Mouse (Mus musculus): ENCODE measurements around the gene Slc11a2. TPM values are rescaled to one million over a fixed set of nuclear protein-coding genes. Genes with fewer than 3 reads are reported as not detected.

Gene Slc11a2
- polyA plus RNA-seq, 1 experiment from 2014 or later: 36.8 TPM

DNA sequence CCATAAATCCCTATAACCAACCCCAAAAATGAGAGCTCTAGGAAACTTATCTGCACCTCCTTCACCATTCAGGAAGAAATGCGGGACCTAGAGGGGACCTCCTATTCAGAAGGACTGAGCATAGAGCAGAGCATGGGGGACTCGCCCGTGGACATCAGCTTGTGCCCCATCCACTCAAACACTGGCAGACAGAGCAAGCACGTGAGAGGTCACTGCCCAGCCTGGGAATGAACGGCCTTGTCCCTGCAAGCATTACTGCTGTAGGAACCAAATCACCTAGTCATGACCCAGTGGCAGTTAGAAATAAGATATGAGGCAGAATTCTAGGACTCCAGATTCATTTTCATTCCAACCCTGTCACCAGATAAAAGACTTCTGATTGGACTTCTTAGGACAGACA is 13.1 kb downstream of the Slc11a2 start:
- Histone ChIP-seq H3K4me2 (replicated peaks; ENCODE audit: low read depth, low read length) (no peak overlapping the region), H3K36me3 (ENCODE audit: insufficient read depth, low read length) (peaks cover 14% of the 10 kb centered on the region), H3K9ac (replicated peaks; ENCODE audit: low read length) (no peak overlapping the region), H3K4me3 (ENCODE audit: low read length) (no peak overlapping the region), H3K27me3 (ENCODE audit: insufficient read depth, low read length) (no peaks in the 10 kb centered on the region), H3K9me3 (ENCODE audit: low read length) (no peaks in the 10 kb centered on the region), H3K27ac (ENCODE audit: low read length) (no peak overlapping the region; the same call in 1 of the 2 replicates), H3K4me1 (ENCODE audit: insufficient read depth, low read length) (peaks cover 19% of the 10 kb centered on the region)
- WGBS: 81% methylated on average over 5 of the region's 5 CpGs
- ATAC-seq (ENCODE audit: low FRiP score, low TSS enrichment): no peak

DNA sequence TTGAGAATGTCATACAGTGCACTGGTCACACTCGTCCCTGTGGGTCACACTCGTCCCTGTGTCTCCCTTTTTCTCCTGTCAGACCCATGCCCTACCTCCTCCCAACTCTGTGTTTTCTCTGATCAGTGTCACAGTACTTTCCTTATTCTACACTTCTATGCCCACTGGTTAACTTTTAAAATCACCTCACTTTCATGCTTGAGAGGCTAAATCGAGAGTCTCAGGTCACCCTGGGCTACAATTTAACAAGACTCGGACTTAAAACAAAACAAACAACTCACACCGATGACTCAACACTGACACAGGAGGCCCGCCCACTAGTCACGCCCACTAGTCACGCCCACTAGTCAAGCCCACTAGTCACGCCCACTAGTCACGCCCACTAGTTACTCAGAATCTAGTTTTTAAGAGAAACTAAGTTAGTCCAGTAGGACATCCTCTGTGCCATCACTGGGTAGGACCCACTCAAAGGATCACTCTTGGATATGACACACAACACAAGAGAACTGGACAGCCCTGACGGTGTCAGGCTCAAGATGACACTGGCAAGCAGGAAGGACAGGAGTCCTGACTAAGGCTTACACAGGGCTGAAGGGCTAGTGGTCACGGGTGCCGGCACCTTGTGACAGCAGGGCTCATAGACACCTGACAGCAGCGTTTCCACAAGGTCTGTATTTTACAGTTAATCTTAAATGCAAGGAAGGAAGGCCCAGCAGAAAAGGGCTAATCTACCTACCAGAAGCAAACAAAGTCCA is 13.8 kb downstream of the Slc11a2 start:
- Histone ChIP-seq H3K27me3 (ENCODE audit: insufficient read depth, low read length) (no peaks in the 10 kb centered on the region), H3K9me3 (ENCODE audit: low read length) (no peaks in the 10 kb centered on the region), H3K4me1 (ENCODE audit: insufficient read depth, low read length) (peaks cover 23% of the 10 kb centered on the region), H3K27ac (ENCODE audit: low read length) (peak overlapping the region; percentile 84), H3K9ac (replicated peaks; ENCODE audit: low read length) (no peak overlapping the region), H3K36me3 (ENCODE audit: insufficient read depth, low read length) (peaks cover 17% of the 10 kb centered on the region), H3K4me2 (replicated peaks; ENCODE audit: low read depth, low read length) (no peak overlapping the region; the same call in 1 of the 2 replicates), H3K4me3 (ENCODE audit: low read length) (no peak overlapping the region)
- peak; percentile 81 for ATAC-seq (ENCODE audit: low FRiP score, low TSS enrichment)
- 43% methylated on average over 14 of the region's 14 CpGs for WGBS

DNA sequence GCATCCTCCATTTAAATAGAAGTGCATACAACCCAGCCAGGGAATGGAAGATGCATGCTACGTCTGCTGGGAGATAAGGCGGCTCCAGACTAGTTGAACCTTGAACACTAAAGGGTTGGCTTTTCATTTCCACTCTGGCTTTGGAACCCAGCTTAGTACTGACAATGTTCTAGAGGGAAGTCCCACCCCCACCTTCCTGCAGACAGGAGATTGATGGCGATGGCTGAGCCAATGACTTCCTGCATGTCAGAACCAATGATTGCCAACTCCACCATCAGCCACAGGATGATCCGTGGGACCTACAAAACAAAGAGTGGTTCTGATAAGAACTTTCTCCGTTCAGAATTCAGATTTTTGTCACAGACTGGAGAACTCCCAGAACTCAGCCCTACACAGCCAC is 18.8 kb downstream of the Slc11a2 start:
- H3K4me1 ChIP-seq (ENCODE audit: insufficient read depth, low read length): peaks cover 16% of the 10 kb centered on the region
- no peak overlapping the region for H3K4me3 ChIP-seq (ENCODE audit: low read length)
- H3K27me3 ChIP-seq (ENCODE audit: insufficient read depth, low read length): no peaks in the 10 kb centered on the region
- H3K4me2 ChIP-seq (replicated peaks; ENCODE audit: low read depth, low read length): no peak overlapping the region
- ATAC-seq (ENCODE audit: low FRiP score, low TSS enrichment): no peak
- 72% methylated on average over 5 of the region's 5 CpGs for WGBS
- no peaks in the 10 kb centered on the region for H3K9me3 ChIP-seq (ENCODE audit: low read length)
- H3K27ac ChIP-seq (ENCODE audit: low read length): peak overlapping the region; percentile 23
- peaks cover 51% of the 10 kb centered on the region for H3K36me3 ChIP-seq (ENCODE audit: insufficient read depth, low read length)
- no peak overlapping the region for H3K9ac ChIP-seq (replicated peaks; ENCODE audit: low read length)

DNA sequence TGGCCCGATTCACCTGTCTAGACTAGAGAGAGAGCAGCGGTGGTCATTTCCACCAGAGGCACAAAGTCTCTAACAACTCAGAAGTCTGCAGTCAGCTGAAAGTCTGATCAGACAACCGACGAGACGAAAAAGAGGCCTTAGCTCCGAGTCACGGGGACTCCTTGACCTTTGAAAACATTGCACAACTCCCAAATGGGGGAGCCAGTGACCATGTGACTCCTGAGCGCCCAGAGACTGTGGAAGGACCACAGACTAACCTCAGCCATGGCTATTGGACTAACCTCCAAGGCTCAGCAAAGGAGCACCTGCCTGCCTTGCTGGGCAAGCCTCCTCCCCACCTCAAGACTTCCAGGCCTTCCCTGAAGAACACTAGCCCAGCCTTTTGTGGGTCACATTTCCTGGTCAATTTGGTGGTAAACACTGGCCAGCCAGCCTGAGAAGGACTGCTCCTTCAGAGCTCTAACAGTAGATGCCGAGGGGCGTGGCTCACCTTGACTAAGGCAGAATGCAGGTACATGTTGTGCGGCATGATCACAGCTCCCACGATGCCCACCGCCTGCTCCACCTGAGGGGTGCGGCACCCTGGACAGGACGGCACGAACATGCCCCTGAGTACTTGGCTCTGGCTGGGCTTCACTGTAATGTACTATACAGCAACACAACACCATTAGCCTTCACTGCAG is 21.4 kb downstream of the Slc11a2 start:
- Histone ChIP-seq H3K9ac (replicated peaks; ENCODE audit: low read length) (no peak overlapping the region), H3K4me3 (ENCODE audit: low read length) (no peak overlapping the region), H3K9me3 (ENCODE audit: low read length) (no peaks in the 10 kb centered on the region), H3K4me1 (ENCODE audit: insufficient read depth, low read length) (peaks cover 11% of the 10 kb centered on the region; the same call in 1 of the 2 replicates), H3K4me2 (replicated peaks; ENCODE audit: low read depth, low read length) (no peak overlapping the region), H3K36me3 (ENCODE audit: insufficient read depth, low read length) (peaks cover 66% of the 10 kb centered on the region), H3K27me3 (ENCODE audit: insufficient read depth, low read length) (no peaks in the 10 kb centered on the region), H3K27ac (ENCODE audit: low read length) (no peak overlapping the region)
- WGBS: 80% methylated on average over 16 of the region's 16 CpGs
- ATAC-seq (ENCODE audit: low FRiP score, low TSS enrichment): no peak

DNA sequence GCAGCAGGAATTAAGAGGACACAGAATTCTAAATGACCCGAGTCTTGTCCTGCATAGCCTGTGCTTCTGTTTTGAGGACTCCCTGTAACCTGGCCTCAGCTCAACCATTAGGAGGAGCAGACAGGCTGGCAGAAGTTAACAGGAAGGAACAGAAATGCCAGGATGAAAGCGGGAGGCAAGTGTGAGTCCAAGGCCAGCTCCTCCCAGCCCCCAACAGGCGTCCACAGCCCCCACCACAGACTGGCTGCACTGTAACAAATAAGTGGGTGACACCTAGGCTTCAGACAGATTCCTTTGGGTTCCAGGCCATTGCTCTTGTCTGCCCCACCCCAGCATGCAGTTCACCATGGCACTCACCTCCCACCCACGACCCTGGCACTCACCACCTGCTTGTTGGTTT is 22.1 kb downstream of the Slc11a2 start:
- H3K36me3 ChIP-seq (ENCODE audit: insufficient read depth, low read length): peaks cover 66% of the 10 kb centered on the region
- H3K4me1 ChIP-seq (ENCODE audit: insufficient read depth, low read length): peaks cover 11% of the 10 kb centered on the region; the same call in 1 of the 2 replicates
- no peaks in the 10 kb centered on the region for H3K9me3 ChIP-seq (ENCODE audit: low read length)
- no peak overlapping the region for H3K27ac ChIP-seq (ENCODE audit: low read length)
- H3K9ac ChIP-seq (replicated peaks; ENCODE audit: low read length): no peak overlapping the region
- WGBS: 52% methylated on average over 4 of the region's 4 CpGs
- no peaks in the 10 kb centered on the region for H3K27me3 ChIP-seq (ENCODE audit: insufficient read depth, low read length)
- ATAC-seq (ENCODE audit: low FRiP score, low TSS enrichment): no peak
- no peak overlapping the region for H3K4me3 ChIP-seq (ENCODE audit: low read length)
- no peak overlapping the region for H3K4me2 ChIP-seq (replicated peaks; ENCODE audit: low read depth, low read length)

DNA sequence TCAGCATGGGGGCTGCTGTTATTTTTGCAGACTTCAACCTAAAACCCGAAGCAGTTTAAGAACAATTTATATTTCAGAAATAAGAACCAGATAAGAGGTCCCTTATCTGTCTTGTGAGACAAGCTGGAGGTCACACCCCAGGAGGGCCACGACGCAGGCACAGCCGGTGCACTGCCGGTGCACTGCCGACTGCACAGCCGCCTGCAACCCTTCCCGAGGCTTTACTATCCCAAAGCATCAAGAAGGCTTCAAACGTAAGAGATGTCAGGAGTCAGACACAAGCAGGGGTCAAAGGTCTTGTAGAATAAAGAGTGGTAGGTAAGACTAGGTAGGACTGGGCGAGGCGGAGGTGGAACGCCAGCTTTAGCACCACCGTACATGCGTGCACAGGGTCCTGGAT is 22.5 kb downstream of the Slc11a2 start:
- ATAC-seq (ENCODE audit: low FRiP score, low TSS enrichment): no peak
- Histone ChIP-seq H3K27me3 (ENCODE audit: insufficient read depth, low read length) (no peaks in the 10 kb centered on the region), H3K9me3 (ENCODE audit: low read length) (no peaks in the 10 kb centered on the region), H3K4me1 (ENCODE audit: insufficient read depth, low read length) (peaks cover 11% of the 10 kb centered on the region; the same call in 1 of the 2 replicates), H3K9ac (replicated peaks; ENCODE audit: low read length) (no peak overlapping the region), H3K36me3 (ENCODE audit: insufficient read depth, low read length) (peaks cover 69% of the 10 kb centered on the region), H3K27ac (ENCODE audit: low read length) (no peak overlapping the region), H3K4me3 (ENCODE audit: low read length) (no peak overlapping the region), H3K4me2 (replicated peaks; ENCODE audit: low read depth, low read length) (no peak overlapping the region)
- 92% methylated on average over 14 of the region's 14 CpGs for WGBS

DNA sequence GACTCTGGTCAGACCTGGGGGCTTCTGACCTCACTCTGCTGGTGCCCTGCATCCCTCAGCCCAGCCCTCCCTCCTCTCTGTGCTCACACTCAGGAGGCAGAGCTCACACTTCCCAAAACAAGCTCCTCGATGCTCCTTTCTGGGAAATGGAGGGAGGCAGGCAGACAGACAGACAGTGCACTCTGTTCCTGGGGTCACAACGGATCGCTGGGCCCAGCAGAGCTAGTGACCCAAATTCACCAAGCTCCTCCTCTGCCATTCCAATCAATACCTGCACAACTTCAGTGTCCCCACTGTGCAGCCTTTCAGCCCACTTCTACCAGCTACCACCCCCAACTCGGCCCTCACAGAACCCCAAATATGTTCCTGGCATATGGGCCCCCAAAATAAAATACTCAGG is 23.1 kb downstream of the Slc11a2 start:
- H3K4me1 ChIP-seq (ENCODE audit: insufficient read depth, low read length): peaks cover 11% of the 10 kb centered on the region; the same call in 1 of the 2 replicates
- H3K9me3 ChIP-seq (ENCODE audit: low read length): no peaks in the 10 kb centered on the region
- ATAC-seq (ENCODE audit: low FRiP score, low TSS enrichment): no peak
- no peak overlapping the region for H3K4me3 ChIP-seq (ENCODE audit: low read length)
- no peak overlapping the region for H3K9ac ChIP-seq (replicated peaks; ENCODE audit: low read length)
- H3K27ac ChIP-seq (ENCODE audit: low read length): peak overlapping the region; percentile 8; the same call in 1 of the 2 replicates
- WGBS: 97% methylated on average over 4 of the region's 4 CpGs
- no peak overlapping the region for H3K4me2 ChIP-seq (replicated peaks; ENCODE audit: low read depth, low read length)
- peaks cover 74% of the 10 kb centered on the region for H3K36me3 ChIP-seq (ENCODE audit: insufficient read depth, low read length)
- no peaks in the 10 kb centered on the region for H3K27me3 ChIP-seq (ENCODE audit: insufficient read depth, low read length)

DNA sequence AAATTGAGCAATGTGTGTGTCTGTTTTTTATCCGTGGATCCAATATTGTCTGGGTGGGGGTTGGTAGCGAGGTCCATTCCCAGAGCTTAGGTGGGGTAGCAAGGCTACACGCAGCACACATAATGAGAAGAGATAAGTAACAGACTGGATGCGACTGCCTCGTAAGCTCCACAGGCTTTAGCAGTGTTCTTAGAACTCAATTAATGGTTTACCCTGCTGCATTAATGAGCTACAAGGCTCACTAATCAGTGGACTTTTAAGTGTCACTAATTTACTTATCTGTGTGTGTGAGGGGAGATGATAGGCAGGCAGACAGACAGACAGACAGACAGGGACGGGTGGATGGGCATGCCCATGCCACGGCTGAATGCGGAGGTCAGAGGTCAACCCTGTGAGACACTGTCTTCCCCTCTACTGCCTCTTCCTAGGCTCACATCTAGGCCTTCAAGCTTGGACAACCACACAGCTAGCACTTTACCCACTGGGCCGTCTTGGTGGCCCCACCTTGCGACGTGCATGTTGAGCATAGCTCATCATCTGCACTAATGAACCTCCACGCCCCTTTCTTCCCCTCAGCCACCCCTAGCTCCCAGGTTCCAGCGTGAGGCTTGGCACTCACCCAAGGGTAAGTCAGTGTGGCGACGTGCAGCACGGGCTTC is 24.2 kb downstream of the Slc11a2 start:
- WGBS: 71% methylated on average over 16 of the region's 16 CpGs
- no peak overlapping the region for H3K4me2 ChIP-seq (replicated peaks; ENCODE audit: low read depth, low read length)
- no peak overlapping the region for H3K4me3 ChIP-seq (ENCODE audit: low read length)
- H3K4me1 ChIP-seq (ENCODE audit: insufficient read depth, low read length): peaks cover 5% of the 10 kb centered on the region; the same call in 1 of the 2 replicates
- H3K36me3 ChIP-seq (ENCODE audit: insufficient read depth, low read length): peaks cover 78% of the 10 kb centered on the region
- H3K27me3 ChIP-seq (ENCODE audit: insufficient read depth, low read length): no peaks in the 10 kb centered on the region
- H3K9me3 ChIP-seq (ENCODE audit: low read length): no peaks in the 10 kb centered on the region
- peak overlapping the region; percentile 8; the same call in 1 of the 2 replicates for H3K27ac ChIP-seq (ENCODE audit: low read length)
- H3K9ac ChIP-seq (replicated peaks; ENCODE audit: low read length): no peak overlapping the region
- peak; percentile 84 for ATAC-seq (ENCODE audit: low FRiP score, low TSS enrichment)

DNA sequence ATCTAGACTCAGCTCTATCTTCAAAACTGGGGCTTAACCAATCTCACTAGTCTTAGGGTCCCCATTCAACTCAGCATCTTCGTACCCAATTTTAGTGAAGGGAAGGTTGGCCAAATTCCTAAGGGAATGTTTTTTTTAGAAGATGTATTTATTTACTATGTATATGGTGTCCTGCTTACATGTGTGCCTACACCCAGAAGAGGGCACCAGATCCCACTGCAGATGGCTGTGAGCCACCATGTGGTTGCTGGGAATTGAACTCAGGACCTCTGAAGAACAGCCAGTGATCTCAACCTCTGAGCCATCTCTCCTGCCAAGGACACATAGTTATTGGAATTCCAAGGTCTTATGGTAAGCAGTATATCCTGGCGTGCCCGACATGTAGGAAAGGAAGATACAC is 29.3 kb downstream of the Slc11a2 start:
- ATAC-seq (ENCODE audit: low FRiP score, low TSS enrichment): no peak
- Histone ChIP-seq H3K27ac (ENCODE audit: low read length) (no peak overlapping the region), H3K4me1 (ENCODE audit: insufficient read depth, low read length) (no peaks in the 10 kb centered on the region), H3K36me3 (ENCODE audit: insufficient read depth, low read length) (peaks cover 66% of the 10 kb centered on the region), H3K9me3 (ENCODE audit: low read length) (no peaks in the 10 kb centered on the region), H3K9ac (replicated peaks; ENCODE audit: low read length) (no peak overlapping the region), H3K4me3 (ENCODE audit: low read length) (no peak overlapping the region), H3K4me2 (replicated peaks; ENCODE audit: low read depth, low read length) (no peak overlapping the region), H3K27me3 (ENCODE audit: insufficient read depth, low read length) (no peaks in the 10 kb centered on the region)
- WGBS: 96% methylated on average over 3 of the region's 3 CpGs

Measured in kidney, embryonic 16.5 days (tissue).